Mouse (Mus musculus): ENCODE measurements around the gene Pde2a.
A peak's percentile ranks its signal among the peaks of the same experiment; 100 is the strongest.

The Pde2a gene

GRCm38 (mm10) chr7:101453725-101454124 is 32.2 kb downstream of the Pde2a start:
- no peak for DNase-seq (ENCODE audit: low spot score in 2 of 2)

GRCm38 (mm10) chr7:101454479-101454878 is 33.0 kb downstream of the Pde2a start:
- no peak for DNase-seq (ENCODE audit: low spot score in 2 of 2)

DNA sequence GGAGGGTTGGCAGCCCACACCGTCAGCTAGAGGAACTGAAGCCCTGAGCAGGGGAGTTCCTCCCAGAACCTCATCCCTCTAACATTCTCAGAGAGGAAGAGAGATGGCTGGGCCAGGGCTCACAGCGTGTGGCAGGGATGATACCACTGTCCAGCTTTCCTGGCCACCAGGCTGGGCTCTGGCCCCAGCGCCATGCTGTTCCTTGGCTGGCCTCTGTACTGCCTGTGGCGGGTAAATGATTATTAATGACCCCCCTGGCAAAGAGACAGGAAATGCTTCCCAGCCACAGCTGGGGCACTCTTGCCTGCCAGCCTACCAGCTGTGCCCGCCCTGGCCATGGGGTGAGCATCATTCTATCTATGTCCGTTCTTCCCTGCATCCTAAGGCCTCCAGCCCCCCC is 33.6 kb downstream of the Pde2a start:
- no peak for DNase-seq (ENCODE audit: low spot score in 2 of 2)

DNA sequence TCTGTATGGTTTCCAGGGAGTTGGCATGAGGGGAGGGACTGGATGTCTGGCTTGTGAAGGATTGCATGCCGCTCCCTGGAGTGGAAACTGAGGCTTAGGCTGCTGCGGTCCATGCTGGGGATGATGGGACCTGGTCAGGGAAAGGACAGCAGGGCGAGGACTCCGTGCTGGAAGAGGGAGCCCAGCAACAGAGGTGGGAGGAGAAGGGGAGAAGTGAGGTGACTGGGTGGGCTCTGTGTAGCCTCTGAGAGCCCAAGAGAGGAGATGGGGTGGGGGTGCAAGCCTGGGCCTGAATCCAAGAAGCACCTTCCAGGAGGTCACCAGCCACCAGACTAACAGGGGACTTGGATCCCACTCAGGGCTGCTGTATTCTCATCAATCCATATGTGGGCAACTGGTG is 34.8 kb downstream of the Pde2a start:
- no peak for DNase-seq (ENCODE audit: low spot score in 2 of 2)

- DNase-seq (ENCODE audit: low spot score in 2 of 2) = no peak
These were observed 35.3 kb downstream of the Pde2a start for GRCm38 (mm10) chr7:101456789-101457188.

GRCm38 (mm10) chr7:101457283-101457682 is 35.8 kb downstream of the Pde2a start:
- DNase-seq (ENCODE audit: low spot score in 2 of 2) = no peak

- DNase-seq (ENCODE audit: low spot score in 2 of 2) = no peak
These were observed 36.3 kb downstream of the Pde2a start for GRCm38 (mm10) chr7:101457801-101458200.

DNA sequence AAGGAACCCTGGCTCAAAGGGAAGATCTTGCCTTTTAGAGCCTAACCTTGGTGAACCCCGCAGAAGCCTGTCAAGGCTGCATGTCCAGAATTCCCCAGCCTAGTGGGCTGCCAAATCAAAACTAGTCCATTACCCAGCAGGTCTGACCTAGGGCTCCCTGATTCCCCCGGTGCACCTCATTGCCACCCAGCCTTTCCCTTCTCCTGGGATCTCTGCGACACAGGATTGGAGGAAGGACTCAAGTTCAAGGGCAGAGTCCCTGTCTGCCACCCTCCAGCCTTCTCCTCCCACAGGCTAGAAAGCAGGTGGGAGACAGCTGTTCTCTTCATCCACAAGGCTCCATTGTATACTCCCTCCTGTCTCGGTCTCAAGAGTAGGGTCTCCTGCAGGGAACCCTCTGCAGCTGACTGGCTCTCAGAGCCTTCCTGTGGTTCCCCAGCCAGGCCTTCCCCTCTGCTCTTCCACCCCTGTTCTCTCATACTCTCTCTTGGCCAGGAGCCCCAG is 36.8 kb downstream of the Pde2a start:
- no peak for DNase-seq (ENCODE audit: low spot score in 2 of 2)

DNA sequence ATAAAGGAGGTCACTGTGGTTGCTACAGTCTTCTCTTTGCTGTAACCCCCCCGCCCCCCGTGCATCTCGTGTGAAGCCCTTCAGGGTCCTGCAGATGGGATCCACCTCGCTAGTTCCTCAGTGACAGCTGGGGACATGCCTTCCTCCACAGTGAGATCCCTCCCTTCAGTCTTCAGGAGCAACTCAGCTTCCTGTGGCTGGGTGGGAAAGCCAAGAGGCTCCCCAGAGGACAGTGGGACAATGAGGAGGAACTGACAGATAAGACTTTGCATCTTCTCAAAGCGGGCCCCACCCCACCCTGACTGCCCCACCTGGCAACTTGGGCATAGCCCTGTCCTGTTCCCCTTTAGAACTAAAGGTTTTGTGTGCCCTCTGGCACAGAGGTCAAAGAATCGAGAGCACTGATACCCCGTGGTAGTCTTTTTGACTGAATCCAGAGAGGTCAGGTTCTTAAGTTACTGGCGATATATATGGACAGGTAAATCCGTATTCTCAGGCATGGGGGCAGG is 37.9 kb downstream of the Pde2a start:
- DNase-seq (ENCODE audit: low spot score in 2 of 2) = no peak

- no peak for DNase-seq (ENCODE audit: low spot score in 2 of 2)
These were observed 38.6 kb downstream of the Pde2a start for GRCm38 (mm10) chr7:101459923-101460607.

- DNase-seq (ENCODE audit: low spot score in 2 of 2) = no peak
These were observed 39.1 kb downstream of the Pde2a start for GRCm38 (mm10) chr7:101460608-101460957.

GRCm38 (mm10) chr7:101461571-101461970 is 40.1 kb downstream of the Pde2a start:
- no peak for DNase-seq (ENCODE audit: low spot score in 2 of 2)

DNA sequence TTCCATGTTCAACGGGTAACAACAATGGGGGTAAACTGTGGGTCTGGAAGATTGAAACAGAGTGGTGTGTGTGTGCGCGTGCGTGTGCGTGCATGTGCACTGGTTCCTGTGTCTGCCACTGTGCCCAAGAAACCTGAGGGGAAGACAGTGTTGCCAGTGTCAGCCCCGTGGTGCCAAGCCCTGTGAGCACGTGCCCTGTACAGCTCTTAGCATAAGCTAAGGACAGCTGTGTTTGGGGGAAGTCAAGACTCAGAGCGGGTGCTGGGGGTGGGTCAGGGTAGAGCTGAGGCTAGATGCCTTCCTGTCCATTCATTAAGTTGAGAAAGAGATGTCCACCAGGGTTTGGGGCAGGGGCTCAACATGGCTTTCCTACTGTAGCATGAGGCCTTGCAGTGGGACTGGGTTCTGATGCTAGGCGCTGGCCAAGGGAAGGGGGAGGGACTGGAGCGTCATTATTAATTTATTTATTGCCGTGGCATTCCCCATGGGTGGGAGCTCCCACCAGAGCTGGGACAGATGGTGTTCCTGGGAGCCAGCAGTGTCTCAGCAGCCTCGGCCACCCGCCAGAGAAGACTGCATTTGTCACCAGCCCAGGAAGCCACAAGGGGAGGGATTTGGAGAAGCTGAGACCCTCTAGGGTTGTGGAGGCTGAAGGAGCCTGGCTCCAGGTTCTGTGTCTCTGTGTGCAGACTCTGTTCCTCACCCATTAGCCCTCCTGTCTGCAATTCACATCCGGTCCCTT is 41.0 kb downstream of the Pde2a start:
- no peak for DNase-seq (ENCODE audit: low spot score in 2 of 2)

- DNase-seq (ENCODE audit: low spot score in 2 of 2) = no peak
These were observed 42.3 kb downstream of the Pde2a start for GRCm38 (mm10) chr7:101463665-101464271.

DNA sequence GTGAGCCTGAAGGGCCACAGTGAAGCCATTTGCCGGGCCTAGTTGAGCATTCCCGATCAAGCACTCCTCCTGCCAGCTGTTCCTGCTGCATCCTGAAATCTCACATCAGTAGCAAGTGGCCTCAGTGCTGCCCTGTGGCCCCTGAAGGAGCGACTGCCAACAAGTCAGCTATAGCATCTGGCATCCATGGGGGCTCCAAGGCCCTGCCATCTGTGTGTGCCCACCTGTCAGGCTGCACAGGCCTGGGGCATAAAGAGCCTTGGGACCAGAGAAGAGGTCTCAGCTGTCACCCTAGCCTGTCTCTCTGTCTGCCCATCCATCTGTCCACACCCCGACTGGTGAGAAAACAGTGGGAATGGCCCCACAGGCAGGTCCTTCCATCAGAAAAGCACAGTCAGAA is 43.4 kb downstream of the Pde2a start:
- no peak for DNase-seq (ENCODE audit: low spot score in 2 of 2)

- peak in 1 of 2 experiments; percentile 23 for DNase-seq (ENCODE audit: low spot score in 2 of 2)
These were observed 43.9 kb downstream of the Pde2a start for GRCm38 (mm10) chr7:101465392-101465791.

DNA sequence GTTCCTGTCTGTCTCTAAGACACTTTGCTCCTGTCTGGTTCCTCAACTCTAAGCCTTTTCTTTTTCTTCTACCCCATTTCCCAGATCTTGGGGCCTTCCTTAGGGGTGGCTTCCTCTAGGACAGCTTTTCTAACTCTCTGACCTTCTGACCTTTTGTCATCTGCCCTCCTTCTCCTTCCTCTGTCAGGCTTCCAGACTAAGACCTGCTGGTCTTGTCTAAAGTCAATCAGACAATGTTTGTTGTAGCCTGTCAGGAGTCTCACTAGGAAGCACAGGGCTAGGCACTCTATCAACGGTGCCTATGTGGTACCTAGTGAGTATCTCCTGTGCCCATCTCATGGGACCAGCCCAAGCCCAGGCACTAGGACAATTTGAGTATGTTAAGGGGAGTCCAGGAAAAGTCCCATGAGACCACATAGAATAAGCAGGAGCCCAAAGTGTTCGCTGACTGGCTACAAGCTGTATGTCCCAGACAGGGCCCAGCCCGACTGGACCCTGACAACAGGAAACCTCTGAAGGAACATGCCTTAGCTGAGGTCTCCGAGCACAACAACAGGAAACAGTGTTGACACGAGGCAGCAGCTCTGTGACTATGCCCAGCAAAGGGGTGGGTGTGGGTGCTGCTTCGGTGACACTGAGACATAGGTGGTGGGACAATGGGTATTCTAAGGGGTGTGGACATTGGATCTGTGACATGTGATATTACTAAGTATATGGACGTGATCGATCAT is 44.5 kb downstream of the Pde2a start:
- no peak for DNase-seq (ENCODE audit: low spot score in 2 of 2)

- DNase-seq (ENCODE audit: low spot score in 2 of 2) = no peak
These were observed 45.1 kb downstream of the Pde2a start for GRCm38 (mm10) chr7:101466581-101467081.

- no peak for DNase-seq (ENCODE audit: low spot score in 2 of 2)
These were observed 49.9 kb downstream of the Pde2a start for GRCm38 (mm10) chr7:101471423-101471822.

DNA sequence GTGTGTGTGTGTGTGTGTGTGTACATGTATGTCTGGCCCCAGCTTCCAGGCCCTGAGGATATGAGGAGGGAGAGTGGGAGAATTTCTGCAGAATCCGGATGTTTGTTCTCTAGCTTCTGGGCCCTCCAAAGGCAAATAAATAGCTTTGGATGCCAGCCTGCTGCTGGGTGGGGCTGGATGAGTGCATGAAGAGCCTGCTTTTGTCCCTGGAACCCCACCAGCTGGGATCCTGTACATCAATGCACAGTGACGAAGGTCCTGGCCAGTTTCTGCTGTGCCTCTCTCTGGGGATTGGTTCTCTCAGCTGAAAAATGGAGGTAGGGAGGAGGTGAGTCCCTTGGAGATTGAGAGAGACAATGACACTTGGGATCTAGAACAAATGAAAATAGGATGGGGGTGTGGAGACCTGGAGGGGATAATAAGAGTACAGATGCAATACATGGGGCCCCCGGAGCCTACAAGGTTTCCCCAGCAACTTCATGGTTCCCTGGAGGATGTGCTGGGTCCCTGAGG is 50.5 kb downstream of the Pde2a start:
- no peak for DNase-seq (ENCODE audit: low spot score in 2 of 2)

All from urinary bladder, adult 18-20 months (tissue).